Mouse (Mus musculus) fibroblast of lung, adult 2 months (primary cell): ENCODE data around the gene Gbp6.
A peak's percentile ranks its signal among the peaks of the same experiment; 100 is the strongest.
"Not testable (repeated sequence)": the region's sequence is repeated elsewhere in the genome, so short reads cannot be mapped to it uniquely, and the experiment has no call there.

ENCODE experiments used
- DNase-seq: peaks from one replicate; pipeline ENCODE4 v3.0.0-alpha.2; 2011; ENCODE audit warnings: low read depth

The Gbp6 gene

DNA sequence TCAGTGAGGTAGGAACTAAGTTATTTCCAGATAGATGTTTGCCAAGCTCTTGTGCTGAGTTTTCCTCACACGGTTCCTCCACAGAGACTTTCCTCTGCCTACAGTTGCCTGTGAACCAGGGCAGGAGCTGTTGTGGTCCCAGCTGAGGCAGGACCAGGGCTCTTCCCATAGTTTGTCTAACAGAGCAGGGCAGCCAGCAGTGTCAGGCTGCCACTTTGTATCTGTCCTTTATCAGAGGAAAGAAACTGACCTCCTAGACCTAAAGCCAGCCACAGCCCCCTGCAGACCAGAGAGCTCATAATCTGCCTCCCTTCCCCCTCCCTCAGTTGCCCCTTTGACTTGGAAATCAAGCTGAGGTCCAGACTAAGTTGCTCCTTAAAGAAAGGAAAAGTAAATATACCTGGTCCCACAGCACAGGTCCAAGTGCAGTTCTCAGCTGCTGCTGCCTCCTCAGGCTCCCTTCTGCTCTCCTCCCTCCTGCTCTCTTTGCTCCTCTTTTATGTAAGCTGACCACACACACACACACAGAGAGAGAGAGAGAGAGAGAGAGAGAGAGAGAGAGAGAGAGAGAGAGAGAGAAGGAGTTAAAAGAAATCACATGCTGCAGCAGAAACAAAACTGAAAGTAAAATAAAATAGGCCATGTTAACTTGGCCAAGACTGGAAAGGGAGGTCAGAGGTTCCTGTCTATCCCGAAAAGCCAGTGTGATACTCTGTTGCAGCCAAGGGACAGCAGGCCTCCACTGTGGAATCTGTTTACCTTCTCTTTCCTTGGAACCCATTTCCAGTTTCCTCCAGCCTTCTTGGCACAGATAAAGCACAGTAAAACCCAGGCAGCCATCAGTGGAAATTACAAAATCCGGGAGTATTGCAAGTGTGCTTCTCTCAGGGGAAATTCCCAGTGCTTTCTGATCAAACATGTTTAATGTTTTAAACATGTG, at the start of gene Gbp6, which contains the start of gene Gm43302:
Gene Gbp6, minus strand, starts transcription at position 473 of the 940 bp plus-strand sequence.
Gene Gm43302, minus strand, starts transcription at position 470 of the 940 bp plus-strand sequence.
- DNase-seq: peak; percentile 31

DNA sequence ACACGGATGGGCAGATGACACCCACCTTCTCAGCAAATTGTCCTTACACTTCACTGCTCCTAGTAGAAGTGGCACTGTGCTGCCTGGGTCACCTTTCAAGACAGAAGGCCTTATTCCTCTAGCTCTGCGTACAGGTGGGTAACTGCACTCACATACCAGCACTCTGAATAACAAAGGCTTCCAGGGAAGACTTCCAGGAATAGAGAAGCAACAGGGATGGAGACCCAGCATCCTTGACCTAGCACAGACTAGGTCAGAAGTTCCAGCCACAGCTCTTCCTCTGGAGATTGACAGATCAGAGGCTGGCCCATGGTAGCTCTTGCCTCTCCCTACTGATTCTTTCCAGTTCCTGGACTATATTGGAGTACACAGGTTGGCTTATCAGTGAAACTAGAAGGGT, 47.8 kb upstream of the Gbp6 start:
- DNase-seq: no peak

DNA sequence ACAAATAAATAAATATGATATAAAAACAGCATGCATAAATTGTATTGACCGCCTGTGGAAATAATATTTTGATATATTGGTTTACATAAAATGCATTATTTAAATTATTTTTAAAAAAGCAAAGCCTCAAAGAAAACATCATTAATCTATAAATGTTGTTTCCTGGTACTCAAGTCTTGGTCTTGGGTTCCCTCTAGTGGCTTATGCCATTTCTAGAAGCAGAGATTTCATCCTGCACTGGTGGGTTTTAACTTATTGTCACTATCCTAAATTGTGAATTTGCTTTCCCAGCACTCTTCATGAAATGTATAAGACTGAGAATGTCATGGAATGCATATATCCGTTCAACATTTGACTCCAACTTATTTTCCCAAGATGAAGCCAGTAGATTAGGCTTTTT, 29.0 kb upstream of the Gbp6 start:
- no peak for DNase-seq

DNA sequence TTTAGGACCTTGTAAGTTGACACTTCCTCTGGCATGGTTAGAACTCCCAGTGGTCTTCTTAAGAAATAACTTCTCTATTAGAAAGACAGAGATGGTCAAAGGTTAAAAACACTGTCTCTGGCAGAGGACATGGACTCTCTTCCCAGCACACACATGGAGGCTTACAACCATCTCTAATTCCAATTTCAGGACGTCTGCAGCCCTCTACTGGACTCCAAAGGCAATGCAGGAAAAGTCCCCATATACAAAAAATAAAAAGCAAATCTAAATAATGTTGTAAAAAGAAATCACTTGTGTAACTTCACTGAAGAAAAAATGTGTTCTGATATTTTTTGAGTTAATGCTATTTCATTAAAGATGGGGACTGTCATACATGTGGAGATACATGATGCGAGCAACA, 17.4 kb upstream of the Gbp6 start:
- DNase-seq: no peak

DNA sequence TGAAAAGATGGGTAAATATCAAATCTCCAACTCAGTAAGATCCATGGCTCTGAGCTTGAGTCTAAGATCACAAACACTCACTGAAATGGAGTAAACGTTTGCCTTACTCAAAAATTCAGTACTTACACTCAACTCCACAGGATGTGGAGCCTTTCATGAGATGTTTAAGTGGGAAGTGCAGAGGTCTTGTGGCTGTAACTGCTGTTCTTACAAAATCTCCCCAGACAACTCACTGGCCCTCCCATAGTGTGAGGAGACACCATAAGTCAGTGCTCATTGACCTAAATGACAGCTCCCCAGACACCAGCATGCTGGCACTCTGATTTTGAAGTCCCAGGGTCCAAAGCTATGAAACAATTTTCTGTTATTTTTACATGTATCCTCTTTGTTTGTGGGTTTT, 15.7 kb upstream of the Gbp6 start:
- not testable (repeated sequence) for DNase-seq

DNA sequence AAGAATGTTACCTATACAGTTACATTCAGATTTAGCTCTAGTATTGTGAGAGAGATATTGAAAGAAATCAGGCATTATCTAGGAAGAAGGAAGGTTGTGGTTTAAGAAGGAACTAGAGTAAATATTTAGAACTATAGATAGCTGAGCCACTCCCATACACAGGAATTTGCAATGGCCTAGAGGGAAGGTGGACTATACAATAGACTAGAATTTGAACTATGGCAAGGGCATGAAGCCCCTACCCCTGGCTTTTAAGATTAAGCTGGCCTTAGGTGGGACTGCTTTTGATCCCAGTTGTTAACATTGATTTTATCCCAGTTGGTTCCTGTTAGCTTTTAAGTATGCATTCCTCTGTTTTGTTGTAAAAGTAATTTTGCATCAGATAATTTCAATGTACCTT, 13.4 kb upstream of the Gbp6 start:
- DNase-seq: not testable (repeated sequence)

DNA sequence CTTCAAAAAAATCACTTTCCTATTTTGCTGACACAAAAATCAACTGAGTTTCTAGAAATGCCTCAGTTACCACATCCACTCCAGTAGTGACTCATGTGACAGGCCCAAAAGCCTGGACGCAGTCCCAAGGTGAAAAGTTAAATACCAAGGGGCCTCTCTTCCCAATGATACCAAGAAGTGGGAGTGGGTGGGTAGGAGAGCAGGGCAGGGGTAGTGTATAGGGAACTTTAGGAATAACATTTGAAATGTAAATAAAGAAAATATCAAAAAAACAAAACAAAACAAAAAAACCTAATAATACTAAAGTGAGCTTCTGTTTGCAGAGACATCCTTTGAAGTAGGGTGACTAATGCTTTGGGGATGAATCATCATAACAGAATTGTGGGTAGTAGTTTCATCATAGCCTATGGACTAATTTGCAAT, 12.7 kb upstream of the Gbp6 start:
- DNase-seq: no peak

DNA sequence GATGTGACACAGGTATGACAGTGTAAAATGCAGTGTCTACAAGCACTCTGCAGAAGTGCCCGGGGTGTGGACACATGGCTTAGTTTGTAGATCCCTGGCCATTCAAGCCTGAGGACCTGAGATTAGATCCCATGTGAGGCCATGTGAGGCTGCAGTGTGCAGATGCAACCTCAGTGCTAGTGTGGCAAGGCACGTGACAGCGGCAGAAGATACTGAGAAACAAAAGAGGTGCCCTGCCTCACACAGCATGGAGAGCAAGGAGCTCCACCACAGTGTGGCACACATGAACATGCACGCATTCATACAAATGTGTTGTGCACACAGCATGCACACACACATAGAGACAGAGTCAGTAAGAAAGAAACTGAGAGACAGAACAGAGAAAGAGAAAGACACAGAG, 12.2 kb upstream of the Gbp6 start:
- not testable (repeated sequence) for DNase-seq

DNA sequence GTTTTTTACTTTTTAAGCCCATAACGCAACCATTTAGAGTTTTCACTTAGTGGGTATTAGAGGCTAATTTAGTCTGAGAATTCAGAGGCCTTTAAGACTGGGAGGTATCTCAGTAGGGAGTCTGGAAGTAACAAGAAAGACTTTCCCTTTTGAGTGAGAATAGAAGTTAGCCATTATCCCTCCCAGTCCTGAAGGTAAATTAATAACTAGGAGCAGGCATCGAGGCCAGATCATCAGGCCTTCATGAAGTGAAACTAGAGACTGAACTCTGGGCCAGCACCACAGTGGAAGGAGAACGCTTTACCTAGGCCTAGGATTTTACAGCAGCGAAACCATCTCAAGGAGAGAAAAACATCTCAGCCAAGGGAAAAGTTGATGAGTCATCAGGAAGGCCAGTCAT, 8.5 kb upstream of the Gbp6 start:
- DNase-seq: no peak

DNA sequence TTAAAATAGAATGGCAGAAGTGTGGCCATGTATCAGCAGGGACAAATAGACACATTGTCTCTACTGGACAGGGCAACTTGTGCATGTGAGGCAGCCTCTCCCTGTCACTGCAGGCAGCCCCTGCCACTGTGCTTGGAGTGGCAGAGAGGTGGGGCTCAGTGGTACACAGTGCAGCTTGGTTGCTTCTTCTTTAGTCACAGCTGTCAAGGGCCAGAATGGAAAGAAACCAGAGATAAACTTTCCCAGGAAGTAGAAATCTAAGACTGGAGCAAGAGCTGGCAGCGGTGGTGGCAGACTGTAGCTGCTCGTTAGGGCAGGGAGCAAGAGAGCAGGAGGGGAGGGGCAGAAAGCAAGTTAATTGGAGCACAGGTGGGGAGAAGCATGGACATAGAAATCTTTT, 8.0 kb upstream of the Gbp6 start:
- no peak for DNase-seq

DNA sequence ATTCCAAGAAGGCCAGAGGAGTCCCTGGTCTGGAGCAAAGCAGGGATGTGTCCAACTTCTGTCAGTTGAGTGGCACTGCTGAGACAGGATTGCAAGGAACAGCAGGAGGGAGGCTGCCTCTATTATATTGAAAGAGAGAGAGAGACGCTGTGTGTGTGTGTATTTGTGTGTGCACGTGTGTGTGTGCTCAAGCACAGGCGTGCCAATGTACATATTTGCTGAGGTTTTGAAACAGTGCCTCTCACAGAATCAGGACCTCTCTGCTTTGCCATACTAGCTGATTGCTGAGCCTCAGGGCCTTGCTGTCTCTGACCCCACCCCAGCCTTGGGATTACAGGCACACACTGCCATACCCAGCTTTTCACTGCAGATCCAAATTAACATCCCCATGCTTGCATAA, 2.2 kb upstream of the Gbp6 start:
- no peak for DNase-seq

DNA sequence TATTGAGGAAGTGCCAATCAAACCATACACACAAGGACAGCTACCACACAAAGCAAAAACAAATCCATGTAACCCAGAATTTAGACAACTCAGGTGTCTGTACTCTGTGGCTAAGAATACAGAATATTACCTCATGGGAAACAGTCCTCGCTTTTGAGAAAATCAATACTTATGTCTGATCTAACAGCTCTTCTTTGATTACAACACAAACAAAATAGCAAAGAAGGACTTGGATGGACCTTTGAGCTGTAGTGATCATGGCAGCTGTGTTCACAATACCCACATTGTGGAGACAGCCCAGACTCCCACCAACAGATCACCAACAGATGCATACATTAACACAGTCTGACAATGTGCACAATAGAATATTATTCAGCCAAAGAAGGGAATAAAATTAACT, 1.0 kb downstream of the Gbp6 start:
- DNase-seq: no peak

DNA sequence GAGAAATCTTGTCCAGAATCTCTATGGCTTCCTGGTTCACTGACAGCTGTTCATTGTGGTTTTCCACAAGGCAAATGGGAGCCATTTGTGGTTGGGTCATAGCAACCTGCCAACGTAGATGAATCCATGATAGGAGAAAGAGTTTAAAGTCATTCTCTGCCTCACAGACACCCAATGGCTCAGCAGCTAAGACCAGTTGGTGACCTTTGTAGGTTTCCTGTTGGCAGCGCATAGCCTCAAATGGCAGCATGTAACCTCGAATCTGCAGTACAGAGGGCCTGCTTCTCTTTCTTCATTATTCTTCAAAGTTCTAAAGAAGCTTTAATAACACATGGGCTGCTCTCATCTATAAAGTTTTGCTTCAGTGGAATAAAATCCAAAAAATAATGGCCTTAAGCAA, 2.6 kb downstream of the Gbp6 start:
- not testable (repeated sequence) for DNase-seq

DNA sequence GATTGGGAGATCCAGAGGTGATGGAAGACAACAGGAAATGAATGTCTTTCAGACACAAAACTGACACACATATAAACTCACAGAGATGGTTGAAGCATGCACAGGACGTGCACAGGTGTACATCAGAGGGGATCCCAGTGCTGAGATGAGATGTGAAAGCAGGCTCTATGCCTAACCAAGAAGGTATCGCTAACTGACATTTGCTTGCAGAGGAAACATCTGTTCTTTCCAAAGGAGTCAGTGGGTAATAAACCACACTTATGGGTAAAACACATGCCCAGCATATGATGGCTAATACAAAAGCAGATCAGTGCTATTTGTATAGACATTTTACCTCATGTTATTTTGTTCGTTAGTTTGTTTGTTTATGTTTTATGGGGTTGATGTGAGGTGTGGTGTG, 32.8 kb downstream of the Gbp6 start:
- DNase-seq: not testable (repeated sequence)

DNA sequence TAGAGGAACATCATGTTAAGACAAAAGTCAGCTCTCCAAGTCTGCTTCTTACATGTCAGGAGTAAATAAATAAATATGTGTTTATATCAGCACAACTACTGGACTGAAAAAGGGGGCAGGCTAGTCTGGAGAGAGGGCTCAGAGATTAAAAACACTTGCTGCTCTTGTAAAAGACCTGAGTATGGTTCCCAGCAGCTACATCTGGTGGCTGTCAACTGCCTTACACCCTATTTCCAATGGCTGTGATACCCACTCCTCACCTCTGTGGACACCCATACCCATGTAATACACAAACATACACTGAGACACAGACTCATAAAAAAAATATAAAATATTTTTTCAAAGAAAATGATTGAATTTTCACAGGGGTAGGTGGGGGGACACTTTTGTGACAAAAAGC, 41.0 kb downstream of the Gbp6 start:
- DNase-seq: no peak

DNA sequence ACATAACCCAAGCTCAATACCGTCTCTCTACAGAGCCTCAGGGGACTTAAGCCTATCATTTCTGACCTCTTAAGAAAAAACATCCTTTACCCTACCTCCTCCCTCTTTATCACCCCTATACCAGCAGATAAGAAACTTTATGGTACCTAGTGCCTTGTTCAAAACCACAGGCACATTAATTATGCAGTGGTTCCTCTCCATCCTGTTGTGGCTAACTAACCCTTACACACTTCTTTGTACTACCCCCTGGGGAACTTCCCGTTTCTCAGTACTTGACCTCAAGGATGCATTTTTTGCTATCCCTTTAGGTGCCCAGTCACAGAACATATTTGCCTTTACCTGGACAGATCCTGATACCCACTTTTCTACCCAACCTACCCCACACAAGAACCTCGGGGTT, 48.8 kb downstream of the Gbp6 start:
- DNase-seq: not testable (repeated sequence)

DNA sequence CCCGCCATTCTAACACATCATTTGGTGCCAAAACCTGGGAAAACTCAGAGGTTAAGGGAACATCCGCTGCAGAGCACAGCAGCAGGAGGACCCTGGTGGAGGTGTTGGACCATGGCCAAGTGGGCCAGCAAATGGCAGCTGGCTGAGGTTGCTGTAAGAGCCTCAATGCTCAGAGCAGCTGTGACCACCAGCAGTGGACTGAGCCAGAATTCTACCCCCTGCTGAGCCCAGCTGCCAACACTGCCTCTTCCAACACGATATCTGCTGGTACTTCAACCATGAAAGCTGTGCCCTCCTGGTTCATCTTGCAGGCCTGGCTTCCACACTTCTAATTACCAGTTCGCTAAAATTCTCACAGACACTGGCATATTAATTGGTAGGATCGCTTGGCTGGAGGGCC, 52.5 kb downstream of the Gbp6 start:
- DNase-seq: not testable (repeated sequence)

DNA sequence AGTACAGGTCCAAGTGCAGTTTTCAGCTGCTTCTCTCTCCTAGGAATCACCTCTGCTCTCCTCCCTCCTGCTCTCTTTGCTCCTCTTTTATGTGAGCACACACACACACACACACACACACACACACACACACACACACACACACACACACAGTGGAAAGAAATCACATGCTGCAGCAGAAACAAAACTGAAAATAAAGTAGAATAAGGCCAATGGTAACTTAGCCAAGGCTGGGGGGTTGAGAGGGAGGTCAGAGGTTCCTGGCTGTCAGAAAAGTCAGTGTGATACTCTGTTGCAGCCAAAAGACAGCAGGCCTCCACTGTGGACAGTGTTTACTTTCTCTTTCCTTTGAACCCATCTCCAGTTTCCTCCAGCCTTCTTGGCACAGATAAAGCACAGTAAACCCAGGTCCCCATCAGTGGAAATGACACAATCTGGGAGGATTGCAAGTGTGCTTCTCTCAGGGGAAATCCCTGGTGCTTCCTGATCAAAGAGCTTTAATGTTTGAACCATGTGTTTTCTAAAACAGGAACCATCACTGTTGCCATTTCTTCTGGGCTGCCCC, 53.9 kb downstream of the Gbp6 start, which contains the start of gene Gbp10:
Gene Gbp10, minus strand, starts transcription at position 51 of the 565 bp plus-strand sequence.
- not testable (repeated sequence) for DNase-seq

DNA sequence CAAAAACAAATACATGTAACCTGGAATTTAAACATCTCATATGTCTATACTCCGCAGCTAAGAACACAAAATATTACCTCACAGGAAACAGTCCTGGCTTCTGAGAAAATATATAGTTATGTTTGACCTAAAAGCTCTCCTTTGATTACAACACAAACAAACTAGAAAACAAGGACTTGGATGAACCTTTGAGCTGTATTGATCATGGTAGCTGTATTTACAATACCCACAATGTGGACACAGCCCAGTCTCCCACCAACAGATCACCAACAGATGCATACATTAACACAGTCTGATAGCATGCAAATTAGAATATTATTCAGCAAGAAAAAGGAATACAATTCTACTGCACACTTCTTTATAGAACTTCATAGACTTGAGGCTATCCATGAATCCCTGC, 55.1 kb downstream of the Gbp6 start:
- not testable (repeated sequence) for DNase-seq

DNA sequence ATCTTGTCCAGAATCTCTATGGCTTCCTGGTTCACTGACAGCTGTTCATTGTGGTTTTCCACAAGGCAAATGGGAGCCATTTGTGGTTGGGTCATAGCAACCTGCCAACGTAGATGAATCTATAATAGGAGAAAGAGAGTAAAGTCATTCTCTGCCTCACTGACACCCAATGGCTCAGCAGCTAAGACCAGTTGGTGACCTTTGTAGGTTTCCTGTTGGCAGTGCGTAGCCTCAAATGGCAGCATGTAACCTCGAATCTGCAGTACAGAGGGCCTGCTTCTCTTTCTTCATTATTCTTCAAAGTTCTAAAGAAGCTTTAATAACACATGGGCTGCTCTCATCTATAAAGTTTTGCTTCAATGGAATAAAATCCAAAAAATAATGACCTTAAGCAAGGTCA, 57.5 kb downstream of the Gbp6 start:
- not testable (repeated sequence) for DNase-seq
